Mouse (Mus musculus) ES-Bruce4 (cell line): ENCODE results near the gene Fgfr2.

Source experiments
- CTCF ChIP-seq: IDR thresholded peaks from one replicate; pipeline ENCODE4 v1.8.1; 2011; ENCODE audit warnings: low read depth, low read length
- POLR2A ChIP-seq: IDR thresholded peaks from one replicate; pipeline ENCODE4 v1.8.1; 2011; ENCODE audit warnings: low read length; ENCODE audit not compliant: insufficient read depth

- no peak for TF ChIP-seq CTCF
- TF ChIP-seq POLR2A: no peak
Measured at GRCm38 (mm10) chr7:130617591-130617990, 2505.6 kb downstream of the Fgfr2 start.
